Comparison of ENCODE assay signal across 22 mouse cellular contexts in the genomic region with DNA sequence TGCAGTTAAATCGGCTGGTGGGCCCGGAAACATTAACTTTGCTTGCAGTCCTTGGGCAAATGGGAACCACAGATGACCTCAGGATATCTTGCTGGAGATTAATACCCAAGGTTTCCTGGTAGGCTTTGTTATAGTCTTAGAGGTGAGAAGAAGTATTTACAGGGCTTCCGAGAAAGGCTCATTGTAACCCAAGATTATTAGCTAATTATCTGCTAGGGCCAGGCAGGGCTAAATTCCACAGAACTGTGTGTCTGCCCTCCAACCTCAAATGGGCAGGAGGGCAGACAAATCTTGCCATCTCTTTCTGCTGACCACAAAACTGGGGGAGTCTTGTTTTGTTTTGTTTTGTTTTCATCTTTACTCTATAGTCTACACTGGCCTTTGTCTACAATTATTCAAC.
"Had no signal": no experiment of that assay in that cellular context is flagged by ENCODE, and none has a peak within 500 bp of the region (broad histone marks: within the 10 kb centered on the region; RNA-seq: fewer than 3 reads in every experiment).

No protein-coding gene starts in this region.

- H3K9me3 ChIP-seq: liver, embryonic 15.5 days; lung, embryonic 15.5 days; midbrain, embryonic 10.5 days; midbrain, embryonic 13.5 days; neural tube, embryonic 13.5 days; neural tube, embryonic 15.5 days had no signal

- H3K4me2 ChIP-seq: liver, embryonic 15.5 days; lung, embryonic 15.5 days; midbrain, embryonic 13.5 days; neural tube, embryonic 13.5 days; neural tube, embryonic 15.5 days had no signal

- H3K27ac ChIP-seq: liver, embryonic 15.5 days; lung, embryonic 15.5 days; macrophage; midbrain, embryonic 10.5 days; midbrain, embryonic 13.5 days; neural tube, embryonic 13.5 days; neural tube, embryonic 15.5 days had no signal

- H3K27me3 ChIP-seq: liver, embryonic 15.5 days; midbrain, embryonic 13.5 days; neural tube, embryonic 13.5 days; neural tube, embryonic 15.5 days had no signal

- ATAC-seq: liver, postnatal 0 days; lung, postnatal 0 days; midbrain, embryonic 13.5 days; midbrain, embryonic 16.5 days had no signal

- H3K4me1 ChIP-seq: liver, embryonic 15.5 days had no signal

- H3K36me3 ChIP-seq: liver, embryonic 15.5 days; lung, embryonic 15.5 days; midbrain, embryonic 10.5 days; midbrain, embryonic 13.5 days; neural tube, embryonic 13.5 days; neural tube, embryonic 15.5 days had no signal

- DNase-seq: liver, postnatal 0 days; lung, adult 2 months; lung, postnatal 14 days; lung, postnatal 36 days; retina, postnatal 1 day; right cerebral cortex, adult 18-20 months; right cerebral cortex, postnatal 25 days; right cerebral cortex, postnatal 4 days; spleen, adult 18-20 months; thymus, adult 18-20 months; thymus, postnatal 14 days; thymus, postnatal 36 days had no signal

- H3K4me3 ChIP-seq: liver, embryonic 15.5 days; lung, embryonic 15.5 days; midbrain, embryonic 10.5 days; midbrain, embryonic 13.5 days; myocyte; neural tube, embryonic 13.5 days; neural tube, embryonic 15.5 days had no signal

- H3K9ac ChIP-seq: liver, embryonic 15.5 days; liver, postnatal 0 days; lung, embryonic 15.5 days; midbrain, embryonic 13.5 days; neural tube, embryonic 13.5 days; neural tube, embryonic 15.5 days had no signal
